Mouse (Mus musculus): ENCODE data around the gene Mfsd9. TPM values are rescaled to one million over a fixed set of nuclear protein-coding genes. Genes with fewer than 3 reads are reported as not detected.
"Not testable (repeated sequence)": the region's sequence is repeated elsewhere in the genome, so short reads cannot be mapped to it uniquely, and the experiment has no call there.

Mfsd9 gene
- polyA plus RNA-seq, 1 experiment from 2014 or later: 1.7 TPM

GRCm38 (mm10) chr1:40764042-40764441, 26.4 kb downstream of the Mfsd9 start:
- H3K27ac ChIP-seq (ENCODE audit: poor library complexity, severe bottlenecking): no peak overlapping the region
- H3K4me3 ChIP-seq: no peak overlapping the region
- H3K4me1 ChIP-seq (replicated peaks): no peaks in the 10 kb centered on the region
- no peak overlapping the region for H3K4me2 ChIP-seq
- no peak overlapping the region for H3K9ac ChIP-seq
- ATAC-seq (ENCODE audit: insufficient number of reproducible peaks, low FRiP score): no peak
- 93% methylated on average over 1 of the region's 1 CpGs for WGBS
- H3K27me3 ChIP-seq (replicated peaks): no peaks in the 10 kb centered on the region
- H3K36me3 ChIP-seq: no peaks in the 10 kb centered on the region
- H3K9me3 ChIP-seq (replicated peaks): no peaks in the 10 kb centered on the region

DNA sequence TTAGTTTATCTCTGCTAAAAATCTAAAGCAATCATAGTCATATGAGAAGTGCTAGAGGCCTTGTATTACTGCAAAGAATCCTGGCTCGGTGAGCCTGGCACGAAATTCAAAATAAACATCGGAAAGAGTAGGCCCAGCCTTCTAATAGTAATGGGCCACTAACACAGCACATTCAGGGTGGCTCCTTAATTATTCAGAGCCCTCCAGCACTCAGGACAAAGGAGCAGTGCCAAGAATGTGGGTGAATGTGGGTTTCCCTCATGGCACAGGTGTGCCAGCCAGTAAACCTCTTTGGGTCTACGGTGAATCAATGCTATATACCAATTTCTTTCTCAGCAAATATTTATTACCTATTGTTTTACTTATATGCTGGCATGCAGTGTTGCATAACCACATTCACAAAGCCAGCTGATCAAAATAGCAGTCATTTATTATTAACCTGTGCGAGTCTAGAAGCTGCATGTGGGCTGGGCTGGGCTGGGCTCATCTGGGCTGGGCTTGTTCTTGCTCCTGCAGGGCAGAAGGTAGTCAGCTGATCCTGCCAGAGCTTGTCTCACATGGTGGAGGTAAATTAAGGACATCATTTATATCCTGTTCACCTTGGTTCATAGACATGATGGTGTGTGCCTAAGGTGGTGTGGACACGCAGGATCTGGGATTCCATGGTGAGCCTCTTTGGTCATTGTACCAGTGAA, 30.6 kb downstream of the Mfsd9 start:
- ATAC-seq (ENCODE audit: insufficient number of reproducible peaks, low FRiP score): no peak
- H3K4me2 ChIP-seq: no peak overlapping the region
- no peaks in the 10 kb centered on the region for H3K4me1 ChIP-seq (replicated peaks)
- H3K27me3 ChIP-seq (replicated peaks): no peaks in the 10 kb centered on the region
- no peaks in the 10 kb centered on the region for H3K9me3 ChIP-seq (replicated peaks)
- no peak overlapping the region for H3K27ac ChIP-seq (ENCODE audit: poor library complexity, severe bottlenecking)
- no peak overlapping the region for H3K9ac ChIP-seq
- 87% methylated on average over 6 of the region's 6 CpGs for WGBS
- H3K36me3 ChIP-seq: no peaks in the 10 kb centered on the region
- no peak overlapping the region for H3K4me3 ChIP-seq

DNA sequence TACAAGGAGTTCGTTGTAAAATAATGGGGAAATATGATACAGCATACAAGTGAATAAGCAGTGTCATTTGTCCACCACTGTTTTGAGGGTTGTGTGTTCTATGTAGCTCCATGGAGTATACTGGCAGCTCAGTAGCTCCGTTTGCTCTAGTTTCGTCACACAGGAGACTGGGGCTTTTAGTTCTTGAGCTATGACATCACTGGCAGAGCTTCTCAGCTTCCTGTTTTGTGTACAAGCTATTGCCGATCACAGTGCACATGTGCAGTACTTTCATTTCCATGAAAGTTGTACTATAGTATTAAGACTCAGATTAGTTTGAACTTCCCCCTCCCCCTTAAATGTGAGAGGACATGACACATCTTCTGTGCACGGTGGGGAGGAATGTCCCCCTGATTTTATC, 44.4 kb downstream of the Mfsd9 start:
- Histone ChIP-seq H3K9me3 (replicated peaks) (no peaks in the 10 kb centered on the region), H3K4me3 (no peak overlapping the region), H3K27ac (ENCODE audit: poor library complexity, severe bottlenecking) (no peak overlapping the region), H3K27me3 (replicated peaks) (0 out of 2 replicates have a peak, but pooled peaks cover 6% of the 10 kb centered on the region), H3K36me3 (no peaks in the 10 kb centered on the region), H3K9ac (no peak overlapping the region), H3K4me1 (replicated peaks) (no peaks in the 10 kb centered on the region), H3K4me2 (no peak overlapping the region)
- 64% methylated on average over 5 of the region's 5 CpGs for WGBS
- ATAC-seq (ENCODE audit: insufficient number of reproducible peaks, low FRiP score): no peak

DNA sequence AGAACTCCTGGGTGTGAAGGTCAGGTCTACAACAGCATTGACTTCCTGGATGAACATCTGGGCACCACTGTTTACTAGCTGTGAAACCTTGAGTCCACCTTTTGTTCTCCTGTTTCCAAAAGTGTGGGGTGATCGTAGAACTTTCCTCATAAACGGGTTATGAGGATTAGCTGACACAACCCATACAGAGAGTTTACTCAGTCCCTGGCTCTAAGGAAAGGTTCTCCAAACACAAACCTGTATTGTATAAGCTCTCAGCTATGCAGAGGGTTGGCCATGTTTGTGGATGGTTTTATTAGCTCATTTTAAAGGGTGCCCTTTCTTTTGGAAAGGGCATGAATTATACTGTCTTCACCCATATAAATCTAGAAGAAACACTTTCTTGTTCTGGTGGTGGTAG, 49.7 kb downstream of the Mfsd9 start:
- Histone ChIP-seq H3K36me3 (no peaks in the 10 kb centered on the region), H3K4me3 (no peak overlapping the region), H3K27me3 (replicated peaks) (peaks cover 10% of the 10 kb centered on the region; the same call in 1 of the 2 replicates), H3K9me3 (replicated peaks) (no peaks in the 10 kb centered on the region), H3K4me1 (replicated peaks) (no peaks in the 10 kb centered on the region), H3K9ac (no peak overlapping the region), H3K27ac (ENCODE audit: poor library complexity, severe bottlenecking) (no peak overlapping the region), H3K4me2 (no peak overlapping the region)
- ATAC-seq (ENCODE audit: insufficient number of reproducible peaks, low FRiP score): no peak
- WGBS: 73% methylated on average over 2 of the region's 2 CpGs

DNA sequence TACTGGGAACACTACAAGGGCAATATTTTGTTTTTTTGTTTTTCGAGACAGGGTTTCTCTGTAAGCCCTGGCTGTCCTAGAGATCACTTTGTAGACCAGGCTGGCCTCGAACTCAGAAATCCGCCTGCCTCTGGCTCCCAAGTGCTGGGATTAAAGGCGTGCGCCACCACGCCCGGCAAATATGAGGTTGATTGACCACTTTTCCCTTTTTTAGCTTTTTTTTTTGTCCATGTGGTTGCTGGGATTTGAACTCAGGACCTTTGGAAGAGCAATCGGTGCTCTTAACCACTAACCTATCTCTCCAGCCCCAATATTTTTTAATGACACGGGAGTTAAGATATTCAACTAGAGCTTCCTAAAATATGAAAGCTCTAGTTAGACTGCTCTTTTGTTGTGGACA, 52.2 kb downstream of the Mfsd9 start:
- ATAC-seq (ENCODE audit: insufficient number of reproducible peaks, low FRiP score); H3K9ac ChIP-seq: not testable (repeated sequence)
- WGBS: 87% methylated on average over 9 of the region's 9 CpGs

GRCm38 (mm10) chr1:40737671-40738070, 52.8 kb downstream of the Mfsd9 start:
- 77% methylated on average over 8 of the region's 8 CpGs for WGBS
- Histone ChIP-seq H3K4me2 (no peak overlapping the region), H3K9ac (no peak overlapping the region), H3K9me3 (replicated peaks) (no peaks in the 10 kb centered on the region), H3K36me3 (no peaks in the 10 kb centered on the region), H3K4me3 (no peak overlapping the region), H3K4me1 (replicated peaks) (no peaks in the 10 kb centered on the region), H3K27ac (ENCODE audit: poor library complexity, severe bottlenecking) (no peak overlapping the region), H3K27me3 (replicated peaks) (peaks cover 7% of the 10 kb centered on the region; the same call in 1 of the 2 replicates)
- ATAC-seq (ENCODE audit: insufficient number of reproducible peaks, low FRiP score): no peak

More for the DNA sequence above, 52.2 kb downstream of the Mfsd9 start:
- not testable (repeated sequence) for H3K4me1 ChIP-seq (replicated peaks); H3K4me2 ChIP-seq; H3K36me3 ChIP-seq; H3K27me3 ChIP-seq (replicated peaks); H3K9me3 ChIP-seq (replicated peaks); H3K4me3 ChIP-seq; H3K27ac ChIP-seq (ENCODE audit: poor library complexity, severe bottlenecking)

- WGBS: 92% methylated on average over 1 of the region's 1 CpGs
These were observed 61.9 kb downstream of the Mfsd9 start for GRCm38 (mm10) chr1:40728636-40729035.

DNA sequence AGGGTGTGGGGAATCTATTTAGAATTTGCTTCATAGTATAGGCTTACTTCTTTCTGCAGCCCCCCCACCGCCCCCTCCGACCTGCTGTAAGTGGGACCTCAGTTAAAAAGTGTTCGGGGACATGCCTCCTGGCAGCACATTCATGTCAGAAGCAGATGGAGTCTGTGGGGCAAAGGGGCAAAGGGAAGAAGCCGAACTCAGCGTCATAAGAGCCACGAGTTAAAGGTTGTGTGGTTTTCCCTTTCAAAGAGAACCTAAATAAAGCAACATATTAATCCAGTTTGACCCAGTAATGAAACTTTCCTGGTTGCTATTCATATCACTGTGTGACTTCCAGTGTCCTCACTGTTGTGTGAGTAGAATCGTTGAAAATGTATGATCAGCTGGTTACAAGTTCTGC, 63.1 kb downstream of the Mfsd9 start:
- WGBS: 76% methylated on average over 7 of the region's 7 CpGs
- Histone ChIP-seq H3K9me3 (replicated peaks) (no peaks in the 10 kb centered on the region), H3K27ac (ENCODE audit: poor library complexity, severe bottlenecking) (no peak overlapping the region), H3K4me3 (no peak overlapping the region), H3K9ac (no peak overlapping the region), H3K27me3 (replicated peaks) (no peaks in the 10 kb centered on the region), H3K4me2 (no peak overlapping the region), H3K4me1 (replicated peaks) (no peaks in the 10 kb centered on the region), H3K36me3 (no peaks in the 10 kb centered on the region)
- ATAC-seq (ENCODE audit: insufficient number of reproducible peaks, low FRiP score): no peak

More at GRCm38 (mm10) chr1:40728636-40729035, 61.9 kb downstream of the Mfsd9 start:
- H3K36me3 ChIP-seq: no peaks in the 10 kb centered on the region
- no peak overlapping the region for H3K4me3 ChIP-seq
- H3K27me3 ChIP-seq (replicated peaks): no peaks in the 10 kb centered on the region
- H3K4me1 ChIP-seq (replicated peaks): no peaks in the 10 kb centered on the region
- no peak overlapping the region for H3K9ac ChIP-seq
- H3K9me3 ChIP-seq (replicated peaks): no peaks in the 10 kb centered on the region
- ATAC-seq (ENCODE audit: insufficient number of reproducible peaks, low FRiP score): no peak
- H3K27ac ChIP-seq (ENCODE audit: poor library complexity, severe bottlenecking): no peak overlapping the region
- no peak overlapping the region for H3K4me2 ChIP-seq

DNA sequence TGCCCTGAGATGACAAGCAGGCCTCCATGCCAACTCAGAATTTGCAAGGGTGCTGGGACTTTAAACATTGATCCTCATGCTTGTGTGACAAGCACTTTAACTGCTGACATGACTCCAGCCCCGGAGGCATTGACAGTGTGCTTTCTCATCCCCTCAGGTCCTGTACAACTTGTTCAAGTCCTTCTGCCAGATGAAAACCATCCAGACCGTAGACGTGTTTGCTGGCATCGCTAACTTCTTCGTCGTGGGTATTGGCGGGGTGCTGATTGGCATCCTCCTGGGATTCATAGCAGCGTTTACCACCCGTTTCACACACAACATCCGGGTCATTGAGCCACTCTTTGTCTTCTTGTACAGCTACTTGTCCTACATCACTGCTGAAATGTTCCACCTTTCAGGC, 64.4 kb downstream of the Mfsd9 start:
- no peak overlapping the region for H3K4me3 ChIP-seq
- WGBS: 76% methylated on average over 10 of the region's 10 CpGs
- H3K4me2 ChIP-seq: no peak overlapping the region
- no peaks in the 10 kb centered on the region for H3K4me1 ChIP-seq (replicated peaks)
- H3K9ac ChIP-seq: no peak overlapping the region
- H3K27ac ChIP-seq (ENCODE audit: poor library complexity, severe bottlenecking): no peak overlapping the region
- H3K9me3 ChIP-seq (replicated peaks): no peaks in the 10 kb centered on the region
- no peaks in the 10 kb centered on the region for H3K36me3 ChIP-seq
- H3K27me3 ChIP-seq (replicated peaks): no peaks in the 10 kb centered on the region
- no peak for ATAC-seq (ENCODE audit: insufficient number of reproducible peaks, low FRiP score)

Other genes with a start within 250 kb of the Mfsd9 start
- not detected in 2 replicates for gene Slc9a4, start 210.6 kb downstream of the Mfsd9 start, polyA plus RNA-seq (2016; fragmentation: Nextera tagmentation; extraction: Ambion mirVana)
- 0.04 and 0.05 TPM in 2 replicates for gene Slc9a2, start 110.1 kb downstream of the Mfsd9 start, polyA plus RNA-seq (2016; fragmentation: Nextera tagmentation; extraction: Ambion mirVana)
- 21.1 and 22.9 TPM in 2 replicates for gene Tmem182, start 14.9 kb upstream of the Mfsd9 start, polyA plus RNA-seq (2016; fragmentation: Nextera tagmentation; extraction: Ambion mirVana)

Measured in heart, embryonic 12.5 days (tissue).